Mouse (Mus musculus) heart, embryonic 14.5 days (tissue): ENCODE results near the gene Hecw2. TPM values are rescaled to one million over a fixed set of nuclear protein-coding genes. Genes with fewer than 3 reads are reported as not detected.
A peak's percentile ranks its signal among the peaks of the same experiment; 100 is the strongest.

ENCODE experiments used
- ATAC-seq: fragments of 200-750 bp; cut with Nextera tagmentation; 2 replicates; pipeline ENCODE4 v1.8.0; 2017; ENCODE audit warnings: low read depth, moderate TSS enrichment; ENCODE audit not compliant: insufficient number of reproducible peaks, insufficient read depth, low FRiP score
- H3K27ac ChIP-seq, 2 experiments: fragments of 200-500 bp in 1 of 2; fragments of 300-500 bp in 1 of 2; sonication (generic) in 1 of 2; replicated peaks in 1 of 2; 2 replicates each; pipeline ENCODE4 v1.5.1; 2012 to 2014; ENCODE audit warnings: low read depth in 2 of 2, low read length in 2 of 2, control low read depth in 1 of 2, mild to moderate bottlenecking in 1 of 2, mixed read lengths in 1 of 2; ENCODE audit not compliant: control insufficient read depth in 1 of 2, insufficient read depth in 1 of 2
- H3K27me3 ChIP-seq: fragments of 300-500 bp; sonication (generic); 2 replicates; pipeline ENCODE4 v1.6.1; 2014; ENCODE audit warnings: mild to moderate bottlenecking, low read length, control low read depth; ENCODE audit not compliant: control insufficient read depth, insufficient read depth
- H3K36me3 ChIP-seq: fragments of 300-500 bp; sonication (generic); 2 replicates; pipeline ENCODE4 v1.6.1; 2014; ENCODE audit warnings: mild to moderate bottlenecking, control low read depth, low read length, mixed read lengths; ENCODE audit not compliant: control insufficient read depth, insufficient read depth
- H3K4me1 ChIP-seq, 2 experiments: fragments of 200-500 bp in 1 of 2; fragments of 300-500 bp in 1 of 2; sonication (generic) in 1 of 2; 2 replicates each; pipeline ENCODE4 v1.6.1; 2012 to 2014; ENCODE audit warnings: low read length in 2 of 2, control low read depth in 1 of 2, mixed read lengths in 1 of 2; ENCODE audit not compliant: control insufficient read depth in 2 of 2, insufficient read depth in 2 of 2
- H3K4me2 ChIP-seq: fragments of 300-500 bp; sonication (generic); 2 replicates; pipeline ENCODE4 v1.6.1; 2014; ENCODE audit warnings: mild to moderate bottlenecking, low read length
- H3K4me3 ChIP-seq, 2 experiments: fragments of 200-500 bp in 1 of 2; fragments of 300-500 bp in 1 of 2; sonication (generic) in 1 of 2; 2 replicates each; pipeline ENCODE4 v1.5.1; 2012 to 2014; ENCODE audit warnings: low read length in 2 of 2, mild to moderate bottlenecking in 2 of 2, control low read depth in 1 of 2, low read depth in 1 of 2, moderate library complexity in 1 of 2; ENCODE audit not compliant: control insufficient read depth in 1 of 2, insufficient read depth in 1 of 2
- H3K9ac ChIP-seq: fragments of 300-500 bp; sonication (generic); 2 replicates; pipeline ENCODE4 v1.6.1; 2014; ENCODE audit warnings: mild to moderate bottlenecking, low read length
- H3K9me3 ChIP-seq: fragments of 300-500 bp; sonication (generic); 2 replicates; pipeline ENCODE4 v1.6.1; 2016; ENCODE audit warnings: low read length, control low read depth; ENCODE audit not compliant: control insufficient read depth
- WGBS: fragments of 180-500 bp; shearing (Covaris S2); extraction: QIAGEN DNeasy Blood & Tissue Kit; methylation state at CpG from one replicate; pipeline ENCODE4 v1.1.7; 2014; 5-methylcytosine and 5-hydroxymethylcytosine counted together
- polyA plus RNA-seq: library from polyadenylated mRNA; unstranded; fragments of >200 nt; fragmentation: Nextera tagmentation; extraction: Ambion mirVana; gene quantifications from 2 replicates; pipeline ENCODE4 v1.2.1, GENCODE M21; 2014

The Hecw2 gene
- polyA plus RNA-seq, 1 experiment from 2014 or later = 5.7 TPM

GRCm38 (mm10) chr1:54068248-54068647 is 126.7 kb downstream of the Hecw2 start:
- no peak for ATAC-seq
- Histone ChIP-seq H3K9me3 (no peaks in the 10 kb centered on the region), H3K4me1 (peaks cover 2 to 18% of the 10 kb centered on the region in 2 experiments; a peak in 3 of 4 replicates), H3K4me3 (no peak overlapping the region), H3K4me2 (no peak overlapping the region), H3K9ac (no peak overlapping the region), H3K27ac (no peak overlapping the region), H3K27me3 (no peaks in the 10 kb centered on the region), H3K36me3 (no peaks in the 10 kb centered on the region)
- 73% methylated on average over 1 of the region's 1 CpGs for WGBS

GRCm38 (mm10) chr1:54065434-54065833 is 129.5 kb downstream of the Hecw2 start:
- Histone ChIP-seq H3K36me3 (no peaks in the 10 kb centered on the region), H3K9ac (no peak overlapping the region), H3K4me3 (no peak overlapping the region), H3K27me3 (no peaks in the 10 kb centered on the region), H3K9me3 (no peaks in the 10 kb centered on the region), H3K27ac (no peak overlapping the region), H3K4me1 (peaks cover 2 to 18% of the 10 kb centered on the region in 2 experiments; a peak in 3 of 4 replicates), H3K4me2 (no peak overlapping the region)
- WGBS = 83% methylated on average over 1 of the region's 1 CpGs
- ATAC-seq = no peak

- Histone ChIP-seq H3K4me3 (no peak overlapping the region), H3K4me2 (no peak overlapping the region), H3K9ac (no peak overlapping the region), H3K27ac (no peak overlapping the region), H3K9me3 (no peaks in the 10 kb centered on the region), H3K27me3 (no peaks in the 10 kb centered on the region), H3K4me1 (no peaks in the 10 kb centered on the region), H3K36me3 (no peaks in the 10 kb centered on the region)
- no peak for ATAC-seq
- WGBS = 96% methylated on average over 2 of the region's 2 CpGs
These were observed 133.9 kb downstream of the Hecw2 start for GRCm38 (mm10) chr1:54061078-54061477.

- no peaks in the 10 kb centered on the region for H3K9me3 ChIP-seq
- no peak overlapping the region for H3K27ac ChIP-seq
- H3K4me1 ChIP-seq = no peaks in the 10 kb centered on the region
- no peaks in the 10 kb centered on the region for H3K36me3 ChIP-seq
- no peak overlapping the region for H3K4me3 ChIP-seq
- WGBS = 84% methylated on average over 1 of the region's 1 CpGs
- no peak overlapping the region for H3K4me2 ChIP-seq
- no peak for ATAC-seq
- H3K9ac ChIP-seq = no peak overlapping the region
- H3K27me3 ChIP-seq = no peaks in the 10 kb centered on the region
These were observed 135.2 kb downstream of the Hecw2 start for GRCm38 (mm10) chr1:54059731-54060130.

- Histone ChIP-seq H3K36me3 (no peaks in the 10 kb centered on the region), H3K27ac (no peak overlapping the region), H3K9ac (no peak overlapping the region), H3K4me1 (peaks cover 5 to 18% of the 10 kb centered on the region in 2 experiments), H3K27me3 (no peaks in the 10 kb centered on the region), H3K9me3 (peaks cover 6% of the 10 kb centered on the region; the same call in 1 of the 2 replicates), H3K4me3 (no peak overlapping the region), H3K4me2 (no peak overlapping the region)
- ATAC-seq = no peak
These were observed 142.2 kb downstream of the Hecw2 start for GRCm38 (mm10) chr1:54052771-54053170.

- no peak overlapping the region for H3K4me3 ChIP-seq
- no peaks in the 10 kb centered on the region for H3K36me3 ChIP-seq
- H3K9ac ChIP-seq = no peak overlapping the region
- ATAC-seq = no peak
- no peaks in the 10 kb centered on the region for H3K9me3 ChIP-seq
- 0% methylated on average over 1 of the region's 1 CpGs for WGBS
- peak overlapping the region; percentile 3 to 56; a peak in 2 of 4 replicates for H3K27ac ChIP-seq
- no peak overlapping the region for H3K4me2 ChIP-seq
- peaks cover 8 to 30% of the 10 kb centered on the region in 2 experiments for H3K4me1 ChIP-seq
- H3K27me3 ChIP-seq = no peaks in the 10 kb centered on the region
These were observed 148.0 kb downstream of the Hecw2 start for GRCm38 (mm10) chr1:54046923-54047322.

GRCm38 (mm10) chr1:54039062-54039461 is 155.9 kb downstream of the Hecw2 start:
- Histone ChIP-seq H3K9ac (no peak overlapping the region), H3K36me3 (no peaks in the 10 kb centered on the region), H3K4me1 (no peaks in the 10 kb centered on the region; a peak in 1 of 4 replicates), H3K4me2 (no peak overlapping the region), H3K9me3 (no peaks in the 10 kb centered on the region), H3K4me3 (no peak overlapping the region), H3K27me3 (no peaks in the 10 kb centered on the region), H3K27ac (no peak overlapping the region)
- WGBS = 28% methylated on average over 2 of the region's 2 CpGs
- no peak for ATAC-seq

- Histone ChIP-seq H3K36me3 (no peaks in the 10 kb centered on the region), H3K4me3 (no peak overlapping the region), H3K27me3 (no peaks in the 10 kb centered on the region), H3K9me3 (0 out of 2 replicates have a peak, but pooled peaks cover 2% of the 10 kb centered on the region), H3K27ac (peak overlapping the region in 1 of 2 experiments; percentile 29; a peak in 1 of 4 replicates), H3K4me1 (peaks cover 8 to 13% of the 10 kb centered on the region in 2 experiments), H3K4me2 (no peak overlapping the region), H3K9ac (no peak overlapping the region)
- 46% methylated on average over 2 of the region's 2 CpGs for WGBS
- ATAC-seq = no peak
These were observed 177.3 kb downstream of the Hecw2 start for GRCm38 (mm10) chr1:54017686-54018085.
